Mouse (Mus musculus): ENCODE results near the gene Ninj1.

DNA sequence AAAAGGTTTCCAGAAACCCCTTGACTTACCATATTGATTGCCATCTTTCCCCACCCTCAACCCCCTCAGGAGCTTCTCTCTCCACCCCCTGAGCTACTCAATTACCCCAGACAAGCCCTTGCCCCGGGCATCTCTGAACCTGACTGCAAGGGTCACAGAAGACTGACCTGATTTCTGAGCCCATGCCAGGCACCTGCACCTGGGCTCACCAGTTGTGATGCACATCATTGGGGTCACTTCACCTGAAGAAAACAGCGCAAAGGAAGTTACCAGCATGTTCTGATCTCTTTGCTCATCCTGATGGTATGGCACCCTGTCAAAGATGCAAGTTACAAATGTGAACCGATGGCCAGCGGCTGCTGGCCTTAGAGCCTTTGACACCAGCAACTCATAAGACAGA lies 38.6 kb upstream of the Ninj1 start:
- TF ChIP-seq CTCF (IDR thresholded peaks at IDR 0.05; ENCODE audit: control insufficient read depth, insufficient read depth, insufficient read length): no peak
- TF ChIP-seq MYOG (IDR thresholded peaks at IDR 0.05; ENCODE audit: control insufficient read depth, extremely low read depth, insufficient read length): no peak
- no peak for TF ChIP-seq USF1 (IDR thresholded peaks at IDR 0.05; ENCODE audit: low read depth)
- TF ChIP-seq MAX (IDR thresholded peaks at IDR 0.05): no peak
- TF ChIP-seq MYOD1 (IDR thresholded peaks at IDR 0.05; ENCODE audit: control insufficient read depth, insufficient read length, low read depth): no peak
- TF ChIP-seq CEBPB (IDR thresholded peaks at IDR 0.05; ENCODE audit: low read depth): no peak
- no peak for TF ChIP-seq FOSL1 (IDR thresholded peaks at IDR 0.05; ENCODE audit: insufficient read depth, low read length, poor library complexity, severe bottlenecking)

Data from C2C12 (cell line).